Mouse (Mus musculus) kidney, embryonic 15.5 days (tissue): Measurements from ENCODE around the gene Mob3c. TPM values are rescaled to one million over a fixed set of nuclear protein-coding genes. Genes with fewer than 3 reads are reported as not detected.

ENCODE experiments used
- ATAC-seq: fragments of 200-750 bp; cut with Nextera tagmentation; replicated peaks from 2 replicates; pipeline ENCODE4 v1.8.0; 2017; ENCODE audit warnings: moderate TSS enrichment; ENCODE audit not compliant: low FRiP score
- H3K27ac ChIP-seq: fragments of 300-500 bp; sonication (generic); 2 replicates; pipeline ENCODE4 v1.5.1; 2015; ENCODE audit warnings: mild to moderate bottlenecking, inconsistent platforms
- H3K27me3 ChIP-seq: fragments of 300-500 bp; sonication (generic); 2 replicates; pipeline ENCODE4 v1.6.1; 2015; ENCODE audit warnings: inconsistent platforms
- H3K36me3 ChIP-seq: fragments of 300-500 bp; sonication (generic); 2 replicates; pipeline ENCODE4 v1.6.1; 2015; ENCODE audit warnings: inconsistent platforms
- H3K4me1 ChIP-seq: fragments of 300-500 bp; sonication (generic); 2 replicates; pipeline ENCODE4 v1.6.1; 2015; ENCODE audit warnings: inconsistent platforms
- H3K4me2 ChIP-seq: fragments of 300-500 bp; sonication (generic); 2 replicates; pipeline ENCODE4 v1.6.1; 2015; ENCODE audit warnings: moderate library complexity, mild to moderate bottlenecking, inconsistent platforms
- H3K4me3 ChIP-seq: fragments of 300-500 bp; sonication (generic); replicated peaks from 2 replicates; pipeline ENCODE4 v1.5.1; 2015; ENCODE audit warnings: mild to moderate bottlenecking, inconsistent platforms
- H3K9ac ChIP-seq: fragments of 300-500 bp; sonication (generic); 2 replicates; pipeline ENCODE4 v1.6.1; 2015; ENCODE audit warnings: mild to moderate bottlenecking, inconsistent platforms
- H3K9me3 ChIP-seq: fragments of 300-500 bp; sonication (generic); replicated peaks from 2 replicates; pipeline ENCODE4 v1.6.1; 2016; ENCODE audit warnings: inconsistent platforms
- WGBS: fragments of 180-500 bp; shearing (Covaris S2); methylation state at CpG from one replicate; pipeline ENCODE4 v1.1.7; 2015; ENCODE audit warnings: mixed read lengths; 5-methylcytosine and 5-hydroxymethylcytosine counted together
- polyA plus RNA-seq: library from polyadenylated mRNA; unstranded; fragments of >200 nt; fragmentation: Nextera tagmentation; extraction: Ambion mirVana; gene quantifications from 2 replicates; pipeline ENCODE4 v1.2.1, GENCODE M21; 2015

Mob3c gene
- polyA plus RNA-seq, 1 experiment from 2014 or later: 14.6 TPM

DNA sequence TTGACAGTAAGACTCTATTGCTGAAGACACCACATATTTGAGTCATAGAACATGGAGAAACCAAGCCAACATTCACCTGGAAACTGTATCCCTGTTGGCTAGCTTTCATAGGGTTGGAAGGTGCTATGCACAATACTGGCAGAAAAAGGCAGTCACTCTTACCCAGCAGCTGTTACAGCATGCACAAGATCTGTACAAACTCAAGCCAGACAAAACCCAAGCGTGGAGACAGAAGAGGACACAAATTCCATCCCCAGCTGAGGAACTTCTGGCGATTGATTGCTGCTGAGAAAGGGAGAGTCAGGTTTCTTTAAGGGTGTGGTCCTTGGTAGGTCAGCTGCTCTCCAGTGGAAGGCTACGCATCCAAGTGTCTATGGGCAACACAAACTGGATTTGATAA is 7.7 kb upstream of the Mob3c start:
- Histone ChIP-seq H3K27me3 (no peaks in the 10 kb centered on the region), H3K4me1 (no peaks in the 10 kb centered on the region), H3K27ac (no peak overlapping the region), H3K36me3 (peaks cover 11% of the 10 kb centered on the region), H3K9me3 (no peaks in the 10 kb centered on the region), H3K9ac (no peak overlapping the region), H3K4me3 (no peak overlapping the region), H3K4me2 (no peak overlapping the region)
- WGBS: 59% methylated on average over 3 of the region's 3 CpGs
- no peak for ATAC-seq

DNA sequence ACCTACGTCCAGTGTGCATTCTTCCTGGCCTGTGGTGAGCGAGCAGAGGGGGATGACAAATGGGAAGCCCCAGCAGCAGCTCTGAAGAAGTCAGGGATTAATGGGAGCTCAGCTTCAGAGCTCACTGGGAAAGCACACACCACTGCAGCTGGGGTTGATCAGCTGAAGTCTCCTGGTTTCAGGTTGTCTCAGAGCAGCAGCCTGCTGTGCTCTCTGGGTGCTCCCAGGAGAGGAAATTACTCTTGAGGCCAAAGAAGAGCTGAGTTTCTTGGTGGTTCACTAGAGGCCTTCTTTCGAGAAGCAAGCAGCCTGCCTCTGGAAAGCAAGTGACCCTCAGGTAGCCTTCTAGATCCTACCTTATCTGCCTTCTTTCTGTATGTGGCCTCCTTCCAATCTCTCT is 6.9 kb upstream of the Mob3c start:
- H3K36me3 ChIP-seq: peaks cover 5% of the 10 kb centered on the region; the same call in 1 of the 2 replicates
- ATAC-seq: no peak
- H3K27ac ChIP-seq: no peak overlapping the region
- no peak overlapping the region for H3K4me3 ChIP-seq
- no peaks in the 10 kb centered on the region for H3K27me3 ChIP-seq
- no peaks in the 10 kb centered on the region for H3K4me1 ChIP-seq
- 65% methylated on average over 3 of the region's 3 CpGs for WGBS
- no peaks in the 10 kb centered on the region for H3K9me3 ChIP-seq
- H3K9ac ChIP-seq: no peak overlapping the region
- no peak overlapping the region for H3K4me2 ChIP-seq

GRCm38 (mm10) chr4:115821431-115821830 is 6.5 kb upstream of the Mob3c start:
- no peaks in the 10 kb centered on the region for H3K9me3 ChIP-seq
- H3K27ac ChIP-seq: no peak overlapping the region
- no peak for ATAC-seq
- no peaks in the 10 kb centered on the region for H3K27me3 ChIP-seq
- no peak overlapping the region for H3K9ac ChIP-seq
- no peak overlapping the region for H3K4me2 ChIP-seq
- H3K4me1 ChIP-seq: no peaks in the 10 kb centered on the region
- H3K4me3 ChIP-seq: no peak overlapping the region
- peaks cover 3% of the 10 kb centered on the region; the same call in 1 of the 2 replicates for H3K36me3 ChIP-seq

DNA sequence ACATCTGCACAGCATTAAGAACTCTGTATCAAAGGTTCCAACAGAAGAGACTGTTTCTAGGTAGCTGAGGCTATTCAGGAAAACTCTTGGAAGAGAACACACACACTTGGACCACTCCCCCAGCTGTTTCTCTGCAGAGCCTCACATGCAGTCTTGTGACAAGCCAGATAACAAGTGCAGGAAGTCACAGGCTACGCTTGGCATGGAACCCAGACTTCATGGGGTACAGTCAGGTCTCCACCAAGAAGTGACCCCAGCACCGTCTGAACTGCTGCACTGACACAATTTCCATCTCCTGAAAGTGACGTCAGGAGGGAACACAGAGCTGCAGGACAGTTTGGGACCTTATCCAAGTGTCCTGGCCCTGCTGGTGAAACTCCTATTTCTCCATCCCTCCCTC is 6.0 kb upstream of the Mob3c start:
- Histone ChIP-seq H3K4me2 (no peak overlapping the region), H3K4me3 (no peak overlapping the region), H3K36me3 (0 out of 2 replicates have a peak, but pooled peaks cover 3% of the 10 kb centered on the region), H3K27ac (no peak overlapping the region), H3K9me3 (no peaks in the 10 kb centered on the region), H3K4me1 (no peaks in the 10 kb centered on the region), H3K27me3 (no peaks in the 10 kb centered on the region), H3K9ac (no peak overlapping the region)
- no peak for ATAC-seq
- 69% methylated on average over 3 of the region's 3 CpGs for WGBS

DNA sequence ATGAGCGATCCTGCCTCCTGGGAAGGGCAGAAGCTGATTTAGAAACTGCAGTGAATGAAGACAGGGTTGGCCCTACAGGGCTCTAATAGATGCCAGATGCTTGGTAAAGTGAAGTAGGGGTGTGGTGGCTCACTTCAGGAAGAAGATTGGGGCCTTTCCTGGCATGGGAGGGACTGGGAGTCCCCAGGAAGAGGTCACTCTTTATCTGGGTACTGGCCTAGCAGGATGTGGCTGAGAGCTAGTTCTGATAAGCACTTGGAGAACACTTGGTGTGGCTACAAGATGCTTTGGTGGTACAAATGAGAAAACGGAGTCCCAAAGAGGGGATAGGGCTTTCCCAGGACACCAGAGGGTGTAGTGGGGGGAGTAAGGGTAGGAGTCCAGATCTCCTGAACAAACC is 3.7 kb upstream of the Mob3c start:
- WGBS: 73% methylated on average over 2 of the region's 2 CpGs
- Histone ChIP-seq H3K4me1 (peaks cover 15% of the 10 kb centered on the region), H3K27me3 (no peaks in the 10 kb centered on the region), H3K36me3 (no peaks in the 10 kb centered on the region), H3K27ac (no peak overlapping the region), H3K4me2 (no peak overlapping the region), H3K9me3 (no peaks in the 10 kb centered on the region), H3K4me3 (no peak overlapping the region), H3K9ac (no peak overlapping the region)
- no peak for ATAC-seq

- Histone ChIP-seq H3K4me1 (peaks cover 22% of the 10 kb centered on the region), H3K4me3 (no peak overlapping the region), H3K27me3 (no peaks in the 10 kb centered on the region), H3K27ac (no peak overlapping the region), H3K9me3 (no peaks in the 10 kb centered on the region), H3K9ac (no peak overlapping the region), H3K36me3 (no peaks in the 10 kb centered on the region), H3K4me2 (no peak overlapping the region)
- 73% methylated on average over 2 of the region's 2 CpGs for WGBS
- ATAC-seq: no peak
Observed at GRCm38 (mm10) chr4:115825271-115825670, 2.6 kb upstream of the Mob3c start.

DNA sequence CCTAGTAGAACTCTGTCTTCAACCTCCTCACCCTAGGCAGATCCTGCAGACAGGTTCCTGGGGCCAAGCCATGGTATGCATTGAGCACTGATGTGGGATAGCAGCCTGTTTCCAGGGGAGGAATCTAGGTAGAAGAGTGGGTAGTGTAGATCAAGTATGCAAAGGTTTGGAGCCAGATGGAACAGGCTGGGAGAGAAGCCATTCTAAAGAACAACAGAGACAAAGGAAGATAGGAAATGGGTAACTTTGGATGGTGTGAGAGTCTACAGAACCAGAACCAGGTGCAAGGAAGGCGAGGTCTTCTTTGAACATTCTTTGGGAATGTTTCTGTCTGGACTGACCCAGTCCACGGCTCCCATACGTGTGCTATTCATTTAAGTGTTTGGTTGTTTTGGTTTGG is 826 bp upstream of the Mob3c start:
- Histone ChIP-seq H3K4me2 (peak overlapping the region; percentile 78), H3K4me1 (peaks cover 22% of the 10 kb centered on the region), H3K9me3 (no peaks in the 10 kb centered on the region), H3K27me3 (no peaks in the 10 kb centered on the region), H3K9ac (no peak overlapping the region), H3K27ac (no peak overlapping the region), H3K36me3 (peaks cover 11% of the 10 kb centered on the region), H3K4me3 (peak overlapping the region; percentile 84; the same call in 1 of the 2 replicates)
- 63% methylated on average over 3 of the region's 3 CpGs for WGBS
- ATAC-seq: no peak

DNA sequence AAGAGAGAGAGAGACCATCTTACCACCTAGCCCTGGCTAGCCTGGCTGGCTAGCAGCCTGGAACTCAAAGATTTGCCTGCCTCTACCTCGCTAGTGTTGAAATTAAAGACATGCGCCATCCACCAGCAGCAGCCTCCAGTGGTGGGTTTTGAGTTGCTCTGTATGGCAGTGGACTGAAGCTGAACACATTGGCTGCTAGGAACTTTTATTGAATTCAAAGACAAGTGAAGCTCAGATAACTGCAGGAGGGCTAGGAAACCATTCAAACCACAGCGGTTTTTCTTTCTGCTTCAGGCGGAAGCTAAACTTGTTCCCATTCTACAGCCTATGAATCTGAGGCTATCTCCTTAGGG is 381 bp upstream of the Mob3c start:
- peak overlapping the region; percentile 84 for H3K4me3 ChIP-seq
- no peaks in the 10 kb centered on the region for H3K27me3 ChIP-seq
- WGBS: 4% methylated on average over 4 of the region's 4 CpGs
- H3K36me3 ChIP-seq: peaks cover 16% of the 10 kb centered on the region
- H3K4me1 ChIP-seq: peaks cover 22% of the 10 kb centered on the region
- peak overlapping the region; percentile 78 for H3K9ac ChIP-seq
- peak; percentile 9 for ATAC-seq
- peak overlapping the region; percentile 96 for H3K27ac ChIP-seq
- peak overlapping the region; percentile 78 for H3K4me2 ChIP-seq
- H3K9me3 ChIP-seq: no peaks in the 10 kb centered on the region

- Histone ChIP-seq H3K4me3 (peak overlapping the region; percentile 84), H3K9me3 (no peaks in the 10 kb centered on the region), H3K9ac (peak overlapping the region; percentile 78; the same call in 1 of the 2 replicates), H3K36me3 (peaks cover 25% of the 10 kb centered on the region), H3K27ac (no peak overlapping the region), H3K4me2 (peak overlapping the region; percentile 78), H3K4me1 (peaks cover 22% of the 10 kb centered on the region), H3K27me3 (no peaks in the 10 kb centered on the region)
- 6% methylated on average over 8 of the region's 8 CpGs for whole genome bisulfite sequencing
- ATAC-seq: no peak
Observed at GRCm38 (mm10) chr4:115828572-115828902, 645 bp downstream of the Mob3c start.

GRCm38 (mm10) chr4:115830491-115830890 is 2.6 kb downstream of the Mob3c start:
- ATAC-seq: no peak
- Histone ChIP-seq H3K36me3 (peaks cover 45% of the 10 kb centered on the region), H3K27me3 (no peaks in the 10 kb centered on the region), H3K4me1 (peaks cover 22% of the 10 kb centered on the region), H3K4me3 (no peak overlapping the region), H3K9me3 (no peaks in the 10 kb centered on the region), H3K4me2 (no peak overlapping the region), H3K9ac (no peak overlapping the region), H3K27ac (no peak overlapping the region)
- 79% methylated on average over 5 of the region's 5 CpGs for WGBS

DNA sequence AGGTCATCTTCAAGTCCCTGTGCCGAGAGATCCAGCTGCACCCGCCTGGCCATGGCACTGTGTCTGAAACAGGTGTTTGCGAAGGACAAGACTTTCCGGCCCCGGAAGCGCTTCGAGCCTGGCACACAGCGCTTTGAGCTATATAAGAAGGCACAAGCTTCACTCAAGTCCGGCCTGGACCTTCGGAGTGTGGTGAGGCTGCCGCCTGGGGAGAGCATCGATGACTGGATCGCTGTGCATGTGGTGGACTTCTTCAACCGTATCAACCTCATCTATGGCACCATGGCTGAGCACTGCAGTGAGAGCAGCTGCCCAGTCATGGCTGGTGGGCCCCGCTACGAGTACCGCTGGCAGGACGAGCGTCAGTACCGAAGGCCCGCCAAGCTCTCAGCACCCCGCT is 3.3 kb downstream of the Mob3c start:
- Histone ChIP-seq H3K4me3 (no peak overlapping the region), H3K27me3 (no peaks in the 10 kb centered on the region), H3K4me2 (no peak overlapping the region), H3K36me3 (peaks cover 48% of the 10 kb centered on the region), H3K4me1 (peaks cover 22% of the 10 kb centered on the region), H3K27ac (no peak overlapping the region), H3K9ac (no peak overlapping the region), H3K9me3 (no peaks in the 10 kb centered on the region)
- WGBS: 94% methylated on average over 22 of the region's 22 CpGs
- ATAC-seq: no peak

- Histone ChIP-seq H3K36me3 (peaks cover 48% of the 10 kb centered on the region), H3K4me1 (peaks cover 21% of the 10 kb centered on the region), H3K27ac (no peak overlapping the region), H3K9ac (no peak overlapping the region), H3K4me2 (no peak overlapping the region), H3K9me3 (no peaks in the 10 kb centered on the region), H3K27me3 (no peaks in the 10 kb centered on the region), H3K4me3 (no peak overlapping the region)
- no peak for ATAC-seq
- 62% methylated on average over 2 of the region's 2 CpGs for WGBS
Observed at GRCm38 (mm10) chr4:115832040-115832439, 4.1 kb downstream of the Mob3c start.

- Histone ChIP-seq H3K4me2 (no peak overlapping the region), H3K36me3 (peaks cover 48% of the 10 kb centered on the region), H3K9ac (no peak overlapping the region), H3K27ac (no peak overlapping the region), H3K27me3 (no peaks in the 10 kb centered on the region), H3K9me3 (no peaks in the 10 kb centered on the region), H3K4me1 (peaks cover 8% of the 10 kb centered on the region), H3K4me3 (no peak overlapping the region)
- 80% methylated on average over 2 of the region's 2 CpGs for whole genome bisulfite sequencing
- ATAC-seq: no peak
Observed at GRCm38 (mm10) chr4:115835576-115835975, 7.7 kb downstream of the Mob3c start.
